Mouse (Mus musculus): ENCODE data around the gene Plekhg4. TPM values are rescaled to one million over a fixed set of nuclear protein-coding genes. Genes with fewer than 3 reads are reported as not detected.

Plekhg4 gene
- total RNA-seq (2021) = under 1 TPM in 1 of 2 experiments, not detected in 1; 0.07 TPM
- long read RNA-seq, experiment 1 = 0 reads
- long read RNA-seq, experiment 2 = 0 reads

GRCm38 (mm10) chr8:105373032-105373431, at the start of gene Plekhg4:
Plekhg4 (plus strand) TSS chr8:105373274.
- DNase-seq = no peak
- intact Hi-C loops (cut with DNase I) = no loop called here

GRCm38 (mm10) chr8:105325641-105326093, 47.4 kb upstream of the Plekhg4 start:
- intact Hi-C loops (cut with DNase I) = no loop called here
- DNase-seq = no peak

- peak; percentile 91 to 95 for DNase-seq
- intact Hi-C loops (cut with DNase I) = no loop called here
These were observed 46.9 kb upstream of the Plekhg4 start, which contains the start of the genes Lrrc29 and Tmem208 for GRCm38 (mm10) chr8:105326141-105326672. Lrrc29 (minus strand) TSS chr8:105326278. Tmem208 (plus strand) TSS chr8:105326354.

GRCm38 (mm10) chr8:105326968-105327367, 46.1 kb upstream of the Plekhg4 start:
- intact Hi-C loops (cut with DNase I) = no loop called here
- no peak for DNase-seq

- no peak for DNase-seq
- intact Hi-C loops (cut with DNase I) = no loop called here
These were observed 42.7 kb upstream of the Plekhg4 start for GRCm38 (mm10) chr8:105330325-105330724.

GRCm38 (mm10) chr8:105331469-105331868, 41.6 kb upstream of the Plekhg4 start:
- intact Hi-C loops (cut with DNase I) = no loop called here
- DNase-seq = no peak

- DNase-seq = no peak
- intact Hi-C loops (cut with DNase I) = no loop called here
These were observed 41.1 kb upstream of the Plekhg4 start for GRCm38 (mm10) chr8:105331931-105332330.

GRCm38 (mm10) chr8:105332523-105332922, 40.6 kb upstream of the Plekhg4 start:
- intact Hi-C loops (cut with DNase I) = no loop called here
- DNase-seq = no peak

GRCm38 (mm10) chr8:105336373-105337130, 36.5 kb upstream of the Plekhg4 start:
- no peak for DNase-seq

GRCm38 (mm10) chr8:105338992-105339391, 34.1 kb upstream of the Plekhg4 start:
- no peak for DNase-seq
- intact Hi-C loops (cut with DNase I) = no loop called here

More at GRCm38 (mm10) chr8:105336373-105337130, 36.5 kb upstream of the Plekhg4 start:
- intact Hi-C loops (cut with DNase I) = no loop called here

GRCm38 (mm10) chr8:105339886-105340635, 33.0 kb upstream of the Plekhg4 start:
- peak in 1 of 2 experiments; percentile 47 for DNase-seq
- intact Hi-C loops (cut with DNase I) = no loop called here

GRCm38 (mm10) chr8:105341399-105341798, 31.7 kb upstream of the Plekhg4 start:
- intact Hi-C loops (cut with DNase I) = no loop called here
- no peak for DNase-seq

- intact Hi-C loops (cut with DNase I) = no loop called here
- no peak for DNase-seq
These were observed 30.3 kb upstream of the Plekhg4 start for GRCm38 (mm10) chr8:105342768-105343167.

- intact Hi-C loops (cut with DNase I) = no loop called here
- no peak for DNase-seq
These were observed 29.1 kb upstream of the Plekhg4 start for GRCm38 (mm10) chr8:105343791-105344574.

- DNase-seq = no peak
- intact Hi-C loops (cut with DNase I) = no loop called here
These were observed 27.8 kb upstream of the Plekhg4 start for GRCm38 (mm10) chr8:105345061-105345975.

- DNase-seq = peak; percentile 75 to 76
- intact Hi-C loops (cut with DNase I) = no loop called here
These were observed 26.3 kb upstream of the Plekhg4 start for GRCm38 (mm10) chr8:105346611-105347427.

GRCm38 (mm10) chr8:105347428-105348221, 25.4 kb upstream of the Plekhg4 start, which contains the start of gene Fhod1:
Fhod1 (minus strand) TSS chr8:105347953.
- peak; percentile 83 to 92 for DNase-seq
- intact Hi-C loops (cut with DNase I) = no loop called here
